Mouse (Mus musculus): ENCODE measurements around the gene Map7.

Gene Map7

GRCm38 (mm10) chr10:20185806-20186205 lies 37.5 kb downstream of the Map7 start:
- no peak for DNase-seq (ENCODE audit: low spot score in 2 of 2)

DNA sequence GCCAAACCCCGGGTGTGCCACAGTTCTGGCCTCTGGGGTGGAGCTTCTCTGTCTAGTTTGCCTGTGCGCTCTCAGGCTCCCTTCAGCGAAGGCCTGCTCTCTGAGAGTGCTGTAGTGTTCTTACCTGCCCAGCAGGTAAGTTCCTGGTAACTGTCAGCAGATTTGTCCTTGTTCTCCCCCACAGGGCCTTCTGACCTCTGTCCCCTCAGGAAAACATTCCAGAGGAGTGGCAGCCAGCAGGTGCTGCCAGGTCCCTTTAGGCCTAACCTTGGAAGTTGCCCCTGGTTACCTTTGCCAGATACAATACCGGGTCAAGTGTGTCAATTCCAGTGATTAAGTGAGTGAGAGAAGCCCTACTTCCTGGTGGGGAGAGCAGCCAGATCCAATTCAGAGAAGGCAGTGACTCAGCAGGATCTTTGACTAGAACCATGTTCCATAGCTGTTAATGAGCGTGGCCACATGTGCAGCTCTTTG lies 38.6 kb downstream of the Map7 start:
- DNase-seq (ENCODE audit: low spot score in 2 of 2) = no peak

GRCm38 (mm10) chr10:20190139-20190747 lies 42.0 kb downstream of the Map7 start:
- no peak for DNase-seq (ENCODE audit: low spot score in 2 of 2)

GRCm38 (mm10) chr10:20194847-20195540 lies 46.7 kb downstream of the Map7 start:
- no peak for DNase-seq (ENCODE audit: low spot score in 2 of 2)

DNA sequence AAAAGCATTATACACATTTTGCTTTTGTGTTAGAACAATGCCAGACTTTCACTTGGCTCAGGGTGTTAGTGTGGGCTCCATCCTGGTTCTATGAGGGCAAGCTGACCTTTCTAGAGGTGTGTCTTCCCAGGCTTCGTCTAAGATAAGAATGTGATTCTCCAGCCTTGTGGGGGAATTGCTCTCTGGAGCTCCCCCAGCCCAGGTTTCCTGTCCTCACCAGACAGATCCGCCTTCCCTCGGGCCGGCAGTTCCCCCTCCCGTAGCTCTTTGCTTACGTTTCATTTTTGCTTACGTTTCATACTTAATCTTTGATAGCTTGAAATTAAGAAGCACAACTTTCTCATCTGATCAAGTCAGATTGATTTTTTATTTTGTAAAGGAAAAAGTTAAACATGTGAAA lies 48.8 kb downstream of the Map7 start:
- no peak for DNase-seq (ENCODE audit: low spot score in 2 of 2)

GRCm38 (mm10) chr10:20198968-20199737 lies 50.9 kb downstream of the Map7 start:
- DNase-seq (ENCODE audit: low spot score in 2 of 2) = no peak

DNA sequence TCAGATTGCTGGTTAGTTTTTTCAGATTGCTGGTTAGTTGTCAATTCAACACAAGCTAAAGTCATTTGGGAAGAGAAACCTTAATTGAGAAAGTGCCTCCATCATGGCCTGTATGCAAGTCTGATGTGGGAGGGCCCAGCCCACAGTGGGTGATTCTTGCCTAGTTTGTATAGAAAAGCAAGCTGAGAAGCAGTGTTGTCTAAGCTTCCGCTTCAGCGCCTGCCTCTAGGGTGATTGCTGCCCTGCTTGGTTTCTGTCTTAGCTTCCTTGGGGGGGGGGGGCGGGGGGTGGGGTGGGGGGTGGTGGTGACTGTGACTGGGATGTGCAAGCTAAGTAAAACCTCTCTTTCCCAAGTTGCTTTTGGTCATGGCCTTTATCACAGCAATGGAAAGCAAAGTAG lies 53.0 kb downstream of the Map7 start:
- DNase-seq (ENCODE audit: low spot score in 2 of 2) = no peak

DNA sequence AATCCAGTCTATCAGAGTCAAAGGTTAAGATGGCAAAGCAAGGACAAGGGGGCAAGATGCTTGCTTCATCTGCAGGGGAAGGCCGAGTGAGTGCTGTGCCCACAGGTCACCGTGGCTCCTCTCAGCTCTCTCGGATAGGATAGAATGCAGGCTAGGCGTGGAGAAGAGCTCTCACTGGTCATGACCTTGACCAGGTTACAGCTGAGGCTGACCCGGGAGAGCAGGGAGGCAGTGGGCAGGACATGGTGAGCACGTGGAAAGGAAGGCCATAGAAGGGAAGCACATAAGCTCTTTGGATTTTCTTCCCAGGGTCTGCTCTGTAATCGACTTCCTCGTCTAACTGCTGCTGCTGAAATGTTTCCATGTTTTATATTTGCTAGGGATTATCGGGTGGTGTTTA lies 53.9 kb downstream of the Map7 start:
- DNase-seq (ENCODE audit: low spot score in 2 of 2) = no peak

DNA sequence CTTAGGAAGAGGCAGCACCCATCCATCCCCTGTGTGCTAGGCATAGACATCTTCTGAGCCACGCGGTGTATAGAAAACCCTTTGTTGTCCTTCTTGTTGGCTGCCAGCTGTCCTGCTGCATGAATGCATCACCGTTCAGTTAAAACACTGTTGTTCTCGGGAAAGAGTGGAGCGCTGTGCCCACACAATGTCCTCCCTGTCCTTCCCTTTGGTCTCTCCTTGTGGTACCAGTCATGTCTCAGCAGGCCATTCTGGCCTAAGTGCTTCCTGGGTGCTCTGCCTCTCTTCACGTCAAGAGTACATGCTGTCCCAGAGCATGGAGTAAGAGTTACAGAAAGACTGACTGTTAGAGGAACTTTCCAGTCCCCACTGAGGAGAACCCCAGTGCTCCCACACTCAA lies 54.5 kb downstream of the Map7 start:
- no peak for DNase-seq (ENCODE audit: low spot score in 2 of 2)

GRCm38 (mm10) chr10:20203502-20203901 lies 55.2 kb downstream of the Map7 start:
- no peak for DNase-seq (ENCODE audit: low spot score in 2 of 2)

DNA sequence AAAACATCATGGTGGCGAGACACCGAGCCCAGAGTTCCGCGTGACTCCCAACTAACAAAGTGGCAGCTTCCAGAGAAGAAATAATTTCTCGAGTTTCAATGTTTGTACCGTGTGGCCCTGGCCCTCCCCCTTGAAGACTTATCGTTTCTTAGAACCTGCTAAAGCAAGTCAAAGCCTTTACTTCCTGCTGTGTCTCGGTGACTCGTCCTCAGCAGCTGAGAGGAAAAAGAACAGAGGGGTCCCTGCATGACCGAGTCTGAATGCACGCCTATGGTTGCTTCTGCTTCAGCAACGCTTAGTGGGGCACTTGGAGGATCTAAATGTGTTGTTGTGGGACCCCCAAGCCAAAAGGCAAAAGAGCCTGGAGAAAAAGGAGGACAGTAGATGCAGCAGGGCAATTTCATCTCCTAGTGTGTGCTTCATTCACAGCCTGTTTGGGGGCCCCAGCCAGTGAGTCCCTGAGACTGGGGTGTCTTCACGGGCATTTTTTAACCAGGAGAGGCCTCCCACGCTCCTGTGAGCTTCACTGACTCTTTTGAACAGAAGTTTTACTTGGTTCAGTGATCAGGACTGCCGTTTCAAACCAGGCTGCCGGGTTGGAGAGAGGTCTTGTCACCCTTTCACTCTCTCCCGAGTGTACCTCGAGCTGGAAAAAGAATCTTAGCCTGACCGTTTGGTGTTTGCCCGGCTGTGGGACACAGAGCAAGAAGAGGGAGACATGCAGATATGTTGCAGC lies 56.6 kb downstream of the Map7 start:
- no peak for DNase-seq (ENCODE audit: low spot score in 2 of 2)

DNA sequence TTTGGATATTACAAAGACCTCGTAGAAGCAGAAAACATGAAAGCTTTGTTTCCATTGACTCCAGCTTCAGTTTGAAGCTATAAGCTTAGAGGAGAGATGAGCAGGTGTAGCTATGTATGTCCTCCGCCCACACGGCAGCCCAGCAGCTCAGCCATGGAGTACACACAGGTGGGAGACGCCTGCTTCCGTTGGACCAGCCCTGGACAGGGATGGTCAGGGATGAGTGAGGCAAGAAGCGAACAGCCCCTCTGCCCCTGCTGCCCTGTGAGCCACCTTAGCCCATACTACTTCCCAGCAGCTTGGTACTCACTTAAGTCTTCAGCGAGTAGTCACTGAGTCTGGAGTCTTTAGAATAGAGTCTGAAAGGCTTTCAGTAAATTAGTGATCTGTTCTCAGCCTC lies 58.7 kb downstream of the Map7 start:
- DNase-seq (ENCODE audit: low spot score in 2 of 2) = no peak

DNA sequence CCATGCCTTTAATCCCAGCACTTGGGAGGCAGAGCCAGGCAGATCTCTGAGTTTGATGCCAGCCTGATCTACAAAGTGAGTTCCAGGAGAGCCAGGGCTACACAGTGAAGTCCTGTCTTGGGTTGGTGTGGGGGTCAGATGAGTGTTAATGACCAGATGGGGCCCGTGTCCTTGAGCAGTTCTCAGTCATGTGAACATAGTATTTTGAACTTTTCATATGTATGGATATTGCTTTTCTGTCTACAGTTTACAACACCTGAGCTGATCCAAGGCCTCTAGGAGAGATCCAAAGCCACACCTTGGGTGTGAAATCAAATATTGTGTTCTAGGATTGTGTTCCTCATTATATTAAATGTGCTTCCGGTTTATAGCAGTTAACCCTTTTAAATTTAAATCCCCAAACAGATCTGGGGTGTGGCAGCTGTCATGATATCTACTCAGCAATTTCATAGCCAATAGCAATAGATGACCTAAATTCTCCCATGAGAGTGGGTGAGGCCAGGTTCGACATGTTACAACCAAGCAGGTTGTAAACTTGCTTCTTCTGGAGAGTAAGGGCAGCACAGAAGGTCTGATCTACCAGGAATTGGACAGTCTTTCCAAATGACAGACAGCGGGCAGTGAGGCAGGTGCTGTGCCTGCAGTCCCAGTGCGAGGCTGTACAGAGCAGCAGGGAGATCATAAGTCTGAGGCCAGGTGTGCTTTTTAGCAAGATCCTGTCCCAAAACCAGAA lies 61.5 kb downstream of the Map7 start:
- DNase-seq (ENCODE audit: low spot score in 2 of 2) = no peak

DNA sequence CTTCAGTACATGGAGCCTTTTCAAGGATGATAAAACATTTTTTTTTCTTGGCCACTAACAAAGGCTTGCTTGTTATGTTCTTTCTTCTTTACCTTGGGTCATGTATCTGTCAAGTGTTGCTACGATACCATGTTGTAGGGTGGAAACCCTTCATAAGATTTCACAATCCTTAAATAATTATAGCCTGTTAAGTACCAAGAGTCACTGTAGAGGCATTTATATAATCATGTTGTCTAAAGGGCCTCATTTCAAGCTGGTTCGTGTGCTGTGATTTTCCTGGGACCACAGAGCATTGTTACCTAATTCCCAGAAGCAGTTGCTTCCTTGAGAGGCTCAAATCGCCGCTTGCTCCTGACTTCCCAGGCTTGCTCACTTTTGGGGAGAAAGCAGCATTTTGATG lies 66.1 kb downstream of the Map7 start:
- no peak for DNase-seq (ENCODE audit: low spot score in 2 of 2)

GRCm38 (mm10) chr10:20216982-20217381 lies 68.7 kb downstream of the Map7 start:
- DNase-seq (ENCODE audit: low spot score in 2 of 2) = no peak

- no peak for DNase-seq (ENCODE audit: low spot score in 2 of 2)
Observed at GRCm38 (mm10) chr10:20218866-20219265, 70.6 kb downstream of the Map7 start.

DNA sequence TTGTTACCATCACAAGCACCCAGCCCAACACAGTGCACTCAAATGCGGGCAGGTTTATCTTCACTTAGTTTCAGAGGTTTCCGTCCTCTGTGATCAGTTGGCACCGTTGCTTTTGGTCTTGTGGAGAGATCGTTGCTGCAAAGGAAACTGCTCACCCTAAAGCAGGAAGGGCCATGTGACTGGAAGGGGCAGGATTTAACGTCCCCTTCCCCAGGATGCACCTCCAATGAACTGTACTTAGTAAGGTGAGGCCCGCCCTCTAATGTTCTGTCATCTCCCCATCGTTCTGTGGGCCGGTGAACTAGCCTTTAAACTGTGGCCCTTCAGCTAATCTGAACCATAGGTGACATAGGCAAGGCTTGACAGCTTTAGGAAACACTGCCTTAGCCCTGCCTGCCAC lies 71.3 kb downstream of the Map7 start:
- no peak for DNase-seq (ENCODE audit: low spot score in 2 of 2)

DNA sequence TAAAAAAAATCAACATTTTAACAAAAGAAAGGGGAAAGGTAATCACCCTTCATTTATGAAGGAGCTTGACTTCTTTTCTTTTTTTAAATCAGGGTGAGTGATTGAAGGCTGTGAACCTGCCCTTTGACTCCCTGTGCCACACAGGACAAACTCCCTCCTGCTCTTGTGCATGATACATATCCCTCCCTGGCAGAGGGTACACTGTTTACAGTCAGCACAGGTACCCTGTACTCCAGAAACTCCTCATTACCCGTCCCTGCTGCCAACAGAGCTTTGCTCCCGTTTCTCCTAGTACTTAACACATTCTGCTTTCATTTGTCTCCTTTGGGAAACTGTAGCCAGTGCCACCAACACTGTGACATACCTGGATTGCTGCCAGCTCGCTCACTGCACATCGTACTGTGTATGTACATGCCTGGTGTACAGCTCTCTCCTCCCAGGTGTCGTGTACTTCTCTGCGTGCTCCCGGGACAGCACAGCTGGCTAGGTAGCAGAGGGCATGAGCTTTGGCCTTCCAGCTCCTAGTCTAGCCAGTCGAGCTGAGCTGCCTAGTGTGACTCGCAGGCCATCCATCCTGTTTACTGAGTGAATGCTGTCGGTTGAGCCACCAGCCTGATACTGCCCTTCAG lies 72.3 kb downstream of the Map7 start:
- no peak for DNase-seq (ENCODE audit: low spot score in 2 of 2)

- no peak for DNase-seq (ENCODE audit: low spot score in 2 of 2)
Observed at GRCm38 (mm10) chr10:20222011-20222410, 73.7 kb downstream of the Map7 start.

DNA sequence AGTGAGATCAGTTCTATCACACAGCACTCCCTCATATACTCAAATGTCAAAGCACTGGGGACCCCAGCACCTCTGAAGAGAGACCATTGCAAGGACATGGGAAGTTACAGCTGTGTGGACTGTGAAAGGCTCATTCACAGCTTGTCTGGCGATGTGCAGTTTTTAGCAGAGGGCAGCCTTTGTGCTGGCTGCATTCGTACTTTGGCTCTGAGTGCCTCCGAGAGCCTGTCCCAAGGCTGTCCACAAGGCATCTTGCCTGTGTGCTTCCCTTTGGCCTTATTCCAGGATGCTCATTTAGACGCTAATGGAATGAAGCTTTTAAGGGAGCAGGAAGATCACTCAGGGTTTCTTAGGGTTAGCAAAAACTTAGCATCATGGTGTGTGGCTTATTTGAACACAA lies 78.5 kb downstream of the Map7 start:
- no peak for DNase-seq (ENCODE audit: low spot score in 2 of 2)

GRCm38 (mm10) chr10:20230026-20230425 lies 81.8 kb downstream of the Map7 start:
- DNase-seq (ENCODE audit: low spot score in 2 of 2) = no peak

All from heart, adult 9 months (tissue).